Mouse (Mus musculus) small intestine, adult 2 months (tissue): ENCODE results near the gene Spdye4b.
A peak's percentile ranks its signal among the peaks of the same experiment; 100 is the strongest.

ENCODE experiments used
- CTCF ChIP-seq: fragments of 200-500 bp; IDR thresholded peaks from 2 replicates; pipeline ENCODE4 v1.5.1; 2012; ENCODE audit warnings: low read depth, mild to moderate bottlenecking, control low read depth, inconsistent platforms, low read length, moderate library complexity, mixed read lengths; ENCODE audit not compliant: insufficient replicate concordance, insufficient read length; ENCODE audit errors: extremely low read depth
- POLR2A ChIP-seq: fragments of 200-500 bp; IDR thresholded peaks from 2 replicates; pipeline ENCODE4 v1.6.1; 2012; ENCODE audit warnings: low read depth, mild to moderate bottlenecking, control low read depth, inconsistent platforms, low read length, moderate library complexity

DNA sequence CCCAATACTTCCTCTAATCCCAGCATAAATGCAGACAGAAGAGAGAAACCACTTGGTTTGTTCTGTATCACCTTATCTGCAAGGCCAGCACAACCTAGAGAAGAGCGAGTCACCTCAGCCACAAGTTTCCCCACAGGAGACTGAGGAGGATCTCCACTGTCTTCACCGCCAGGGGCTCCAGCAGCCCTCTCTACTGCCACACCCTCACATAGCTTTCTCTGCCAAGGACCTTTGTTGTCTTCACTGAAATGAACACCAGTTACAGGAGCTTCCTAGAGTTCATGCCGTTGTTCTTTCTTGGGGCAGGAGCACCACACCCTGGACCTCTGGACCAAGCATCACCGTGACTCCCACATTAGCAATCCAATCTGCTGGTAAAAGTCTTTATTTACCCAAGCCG, 32.2 kb upstream of the Spdye4b start:
- TF ChIP-seq CTCF (0 out of 2 replicates have a peak, but pooled peaks have one; percentile 7), POLR2A (no peak)
